Mouse (Mus musculus): Measurements from ENCODE around the gene B4galnt2. TPM values are rescaled to one million over a fixed set of nuclear protein-coding genes. Genes with fewer than 3 reads are reported as not detected.
"Not testable (repeated sequence)": the region's sequence is repeated elsewhere in the genome, so short reads cannot be mapped to it uniquely, and the experiment has no call there.

Gene B4galnt2
- total RNA-seq, 2 experiments from 2014 or later, result not detected

- intact Hi-C loops (cut with DNase I; ENCODE audit: low total_unique reads), result no loop called here
- DNase-seq, result no peak
Observed at GRCm38 (mm10) chr11:95907805-95908524, 6.7 kb downstream of the B4galnt2 start.

GRCm38 (mm10) chr11:95904290-95904689 is 10.4 kb downstream of the B4galnt2 start:
- intact Hi-C loops (cut with DNase I; ENCODE audit: low total_unique reads), result no loop called here
- DNase-seq, result no peak

GRCm38 (mm10) chr11:95896446-95897179 is 18.1 kb downstream of the B4galnt2 start:
- intact Hi-C loops (cut with DNase I; ENCODE audit: low total_unique reads), result no loop called here
- no peak for DNase-seq

- no peak for DNase-seq
- intact Hi-C loops (cut with DNase I; ENCODE audit: low total_unique reads), result no loop called here
Observed at GRCm38 (mm10) chr11:95890462-95891051, 24.1 kb downstream of the B4galnt2 start.

GRCm38 (mm10) chr11:95879861-95880260 is 34.8 kb downstream of the B4galnt2 start:
- not testable (repeated sequence) for DNase-seq
- intact Hi-C loops (cut with DNase I; ENCODE audit: low total_unique reads), result loop anchor here (5.0 kb wide), 1 partner anchor 212 kb away; no protein-coding TSS in a partner anchor

GRCm38 (mm10) chr11:95876296-95876695 is 38.4 kb downstream of the B4galnt2 start:
- intact Hi-C loops (cut with DNase I; ENCODE audit: low total_unique reads), result loop anchor here (5.0 kb wide), 1 partner anchor 216 kb away; no protein-coding TSS in a partner anchor
- DNase-seq, result peak; percentile 52

GRCm38 (mm10) chr11:95875804-95876203 is 38.9 kb downstream of the B4galnt2 start:
- DNase-seq, result no peak
- intact Hi-C loops (cut with DNase I; ENCODE audit: low total_unique reads), result loop anchor here (5.0 kb wide), 1 partner anchor 216 kb away; no protein-coding TSS in a partner anchor

- intact Hi-C loops (cut with DNase I; ENCODE audit: low total_unique reads), result no loop called here
- no peak for DNase-seq
Observed at GRCm38 (mm10) chr11:95869918-95870470, 44.7 kb downstream of the B4galnt2 start.

- intact Hi-C loops (cut with DNase I; ENCODE audit: low total_unique reads), result no loop called here
- DNase-seq, result no peak
Observed at GRCm38 (mm10) chr11:95869442-95869841, 45.2 kb downstream of the B4galnt2 start.

- intact Hi-C loops (cut with DNase I; ENCODE audit: low total_unique reads), result no loop called here
- no peak for DNase-seq
Observed at GRCm38 (mm10) chr11:95861397-95861796, 53.3 kb downstream of the B4galnt2 start.

GRCm38 (mm10) chr11:95860071-95860490 is 54.6 kb downstream of the B4galnt2 start:
- no peak for DNase-seq
- intact Hi-C loops (cut with DNase I; ENCODE audit: low total_unique reads), result no loop called here

GRCm38 (mm10) chr11:95859468-95859855 is 55.2 kb downstream of the B4galnt2 start:
- no peak for DNase-seq
- intact Hi-C loops (cut with DNase I; ENCODE audit: low total_unique reads), result no loop called here

- intact Hi-C loops (cut with DNase I; ENCODE audit: low total_unique reads), result no loop called here
- peak; percentile 98 for DNase-seq
Observed at GRCm38 (mm10) chr11:95858528-95859467, 55.9 kb downstream of the B4galnt2 start.

GRCm38 (mm10) chr11:95857716-95858527 is 56.8 kb downstream of the B4galnt2 start:
- DNase-seq, result no peak
- intact Hi-C loops (cut with DNase I; ENCODE audit: low total_unique reads), result no loop called here

- no peak for DNase-seq
- intact Hi-C loops (cut with DNase I; ENCODE audit: low total_unique reads), result no loop called here
Observed at GRCm38 (mm10) chr11:95857306-95857705, 57.4 kb downstream of the B4galnt2 start.

- DNase-seq, result peak; percentile 71
- intact Hi-C loops (cut with DNase I; ENCODE audit: low total_unique reads), result loop anchor here (2.0 kb wide), 1 partner anchor 25 kb away; no protein-coding TSS in a partner anchor
Observed at GRCm38 (mm10) chr11:95853684-95854083, 61.0 kb downstream of the B4galnt2 start.

GRCm38 (mm10) chr11:95850898-95851297 is 63.8 kb downstream of the B4galnt2 start:
- intact Hi-C loops (cut with DNase I; ENCODE audit: low total_unique reads), result no loop called here
- DNase-seq, result no peak

- no peak for DNase-seq
- intact Hi-C loops (cut with DNase I; ENCODE audit: low total_unique reads), result no loop called here
Observed at GRCm38 (mm10) chr11:95844935-95845334, 69.8 kb downstream of the B4galnt2 start.
